Mouse (Mus musculus) thymus, adult 2 months (tissue): Measurements from ENCODE around the gene Srp54a.

Source experiments
- CTCF ChIP-seq: fragments of 200-500 bp; IDR thresholded peaks from 2 replicates; pipeline ENCODE4 v1.5.1; 2012; ENCODE audit warnings: mild to moderate bottlenecking, control low read depth, low read length, moderate library complexity, borderline replicate concordance; ENCODE audit not compliant: control insufficient read depth, poor library complexity, insufficient read depth; ENCODE audit errors: extremely low read depth
- POLR2A ChIP-seq: fragments of 200-500 bp; IDR thresholded peaks from 2 replicates; pipeline ENCODE4 v1.6.1; 2012; ENCODE audit warnings: mild to moderate bottlenecking, low read length, control low read depth, moderate library complexity; ENCODE audit not compliant: control insufficient read depth, poor library complexity, insufficient read depth; ENCODE audit errors: extremely low read depth

DNA sequence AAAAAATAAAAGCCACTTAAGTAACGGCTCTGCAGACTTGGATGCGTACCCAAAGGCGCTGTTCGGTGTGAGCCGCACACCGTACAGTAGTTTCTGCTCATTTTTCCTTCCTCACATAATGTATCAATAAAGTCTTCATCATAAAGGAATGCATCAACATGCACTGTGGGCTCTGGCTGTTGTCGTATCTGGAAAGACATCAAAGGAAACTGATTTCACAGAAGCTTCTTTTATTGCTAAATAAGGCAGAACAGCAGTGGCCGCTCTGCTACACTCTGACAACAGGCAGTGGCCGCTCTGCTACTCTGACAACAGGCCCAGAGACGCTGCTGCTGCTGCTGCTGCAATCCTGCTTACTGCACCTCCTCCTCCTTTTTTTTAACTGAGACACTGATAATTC, 19.1 kb upstream of the Srp54a start:
- no peak for TF ChIP-seq CTCF
- no peak for TF ChIP-seq POLR2A
